Mouse (Mus musculus): ENCODE results near the gene Aida. TPM values are rescaled to one million over a fixed set of nuclear protein-coding genes. Genes with fewer than 3 reads are reported as not detected.

Aida gene
- 24.9 and 63.1 TPM in 2 replicates for polyA plus RNA-seq (2014; fragmentation: Nextera tagmentation; extraction: Ambion mirVana)

- Histone ChIP-seq H3K36me3 (ENCODE audit: control insufficient read depth, insufficient read depth, low read length) (peaks cover 18% of the 10 kb centered on the region), H3K4me1 (ENCODE audit: control insufficient read depth, insufficient read depth, low read length) (no peaks in the 10 kb centered on the region), H3K9me3 (ENCODE audit: control insufficient read depth, low read length) (no peaks in the 10 kb centered on the region), H3K27ac (ENCODE audit: low read depth, low read length) (no peak within 1 kb of the TSS; the same call in 1 of the 2 replicates), H3K27me3 (ENCODE audit: control insufficient read depth, insufficient read depth, low read length) (no peaks in the 10 kb centered on the region), H3K4me2 (replicated peaks; ENCODE audit: low read depth, low read length) (peak within 1 kb of the TSS; percentile 49), H3K9ac (ENCODE audit: low read depth, low read length) (peak within 1 kb of the TSS; percentile 57), H3K4me3 (ENCODE audit: low read length) (peak within 1 kb of the TSS; percentile 51)
- under 1% methylated on average over 26 of the region's 26 CpGs for WGBS
- no peak; the same call in 1 of the 2 replicates for ATAC-seq (ENCODE audit: low FRiP score, low TSS enrichment)
Measured at GRCm38 (mm10) chr1:183296465-183296864, at the start of gene Aida. Gene Aida (plus strand): TSS chr1:183296590.

DNA sequence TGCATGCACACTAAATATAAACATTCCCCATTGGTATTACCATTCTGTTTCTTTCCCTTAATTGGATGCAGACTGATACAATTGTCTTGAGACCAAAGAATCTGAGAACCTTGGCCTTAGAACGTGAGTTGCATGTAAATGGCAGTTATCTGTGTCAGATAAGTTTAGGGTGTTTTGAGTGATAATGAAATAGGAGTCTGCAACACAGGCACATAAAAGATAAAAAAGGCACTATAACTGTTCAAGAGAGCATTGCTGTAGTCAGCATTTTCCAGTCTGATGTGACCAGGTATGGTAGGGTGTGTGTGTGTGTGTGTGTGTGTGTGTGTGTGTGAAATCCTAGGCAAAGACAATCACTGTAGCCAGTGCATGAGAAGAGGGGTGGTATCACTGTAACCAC, 48.2 kb upstream of the Aida start:
- H3K27ac ChIP-seq (ENCODE audit: low read depth, low read length), result no peak overlapping the region
- H3K36me3 ChIP-seq (ENCODE audit: control insufficient read depth, insufficient read depth, low read length), result no peaks in the 10 kb centered on the region
- H3K9me3 ChIP-seq (ENCODE audit: control insufficient read depth, low read length), result no peaks in the 10 kb centered on the region; the same call in 1 of the 2 replicates
- no peaks in the 10 kb centered on the region for H3K27me3 ChIP-seq (ENCODE audit: control insufficient read depth, insufficient read depth, low read length)
- H3K4me2 ChIP-seq (replicated peaks; ENCODE audit: low read depth, low read length), result no peak overlapping the region
- H3K9ac ChIP-seq (ENCODE audit: low read depth, low read length), result no peak overlapping the region
- H3K4me3 ChIP-seq (ENCODE audit: low read length), result no peak overlapping the region
- 53% methylated on average over 1 of the region's 1 CpGs for WGBS
- no peaks in the 10 kb centered on the region for H3K4me1 ChIP-seq (ENCODE audit: control insufficient read depth, insufficient read depth, low read length)
- ATAC-seq (ENCODE audit: low FRiP score, low TSS enrichment), result no peak

DNA sequence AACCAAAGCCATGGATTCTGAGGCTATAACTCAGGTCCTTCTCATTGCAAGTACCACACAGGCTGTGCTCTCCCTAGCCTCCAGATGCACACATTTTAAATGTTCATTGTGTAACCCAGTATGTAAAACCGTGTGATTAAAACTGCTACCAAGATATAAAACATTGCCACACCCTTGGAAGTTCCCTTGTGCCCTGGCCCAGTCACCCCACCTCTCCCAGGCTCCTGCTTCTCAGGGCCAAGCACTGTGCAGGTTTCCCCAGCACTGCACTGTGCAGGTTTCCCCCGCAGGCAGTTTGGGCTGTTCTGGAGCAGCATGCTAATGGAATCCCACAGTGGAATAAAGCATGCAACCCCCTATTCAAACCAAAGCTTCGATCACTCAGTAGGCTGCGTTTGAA, 45.8 kb upstream of the Aida start:
- Histone ChIP-seq H3K27me3 (ENCODE audit: control insufficient read depth, insufficient read depth, low read length) (no peaks in the 10 kb centered on the region), H3K9me3 (ENCODE audit: control insufficient read depth, low read length) (no peaks in the 10 kb centered on the region), H3K4me1 (ENCODE audit: control insufficient read depth, insufficient read depth, low read length) (no peaks in the 10 kb centered on the region), H3K4me2 (replicated peaks; ENCODE audit: low read depth, low read length) (no peak overlapping the region), H3K4me3 (ENCODE audit: low read length) (no peak overlapping the region), H3K27ac (ENCODE audit: low read depth, low read length) (no peak overlapping the region), H3K9ac (ENCODE audit: low read depth, low read length) (no peak overlapping the region), H3K36me3 (ENCODE audit: control insufficient read depth, insufficient read depth, low read length) (no peaks in the 10 kb centered on the region)
- 84% methylated on average over 4 of the region's 4 CpGs for WGBS
- no peak for ATAC-seq (ENCODE audit: low FRiP score, low TSS enrichment)

DNA sequence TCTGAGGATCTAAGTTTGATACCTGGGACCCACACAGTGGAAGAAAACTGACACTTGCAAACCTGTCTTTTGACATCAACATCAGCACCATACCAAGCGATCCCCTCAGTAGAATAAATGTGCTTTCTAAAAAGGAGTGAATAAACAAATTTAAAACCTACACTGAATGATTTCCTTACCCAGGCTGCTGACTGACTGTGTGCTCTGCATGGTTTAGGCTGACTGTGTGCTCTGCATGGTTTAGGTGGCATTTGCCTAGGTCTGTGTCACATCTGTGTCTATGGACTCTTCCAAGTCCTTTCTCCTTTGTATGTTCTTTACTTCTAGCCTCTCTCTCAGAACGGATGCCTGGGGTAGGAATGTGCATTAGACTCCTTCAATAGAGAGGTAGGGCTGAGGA, 44.6 kb upstream of the Aida start:
- H3K9me3 ChIP-seq (ENCODE audit: control insufficient read depth, low read length), result no peaks in the 10 kb centered on the region
- H3K36me3 ChIP-seq (ENCODE audit: control insufficient read depth, insufficient read depth, low read length), result no peaks in the 10 kb centered on the region
- no peak overlapping the region for H3K4me2 ChIP-seq (replicated peaks; ENCODE audit: low read depth, low read length)
- H3K27me3 ChIP-seq (ENCODE audit: control insufficient read depth, insufficient read depth, low read length), result no peaks in the 10 kb centered on the region
- WGBS, result 77% methylated on average over 2 of the region's 2 CpGs
- H3K27ac ChIP-seq (ENCODE audit: low read depth, low read length), result no peak overlapping the region
- H3K4me3 ChIP-seq (ENCODE audit: low read length), result no peak overlapping the region
- no peak overlapping the region for H3K9ac ChIP-seq (ENCODE audit: low read depth, low read length)
- no peak for ATAC-seq (ENCODE audit: low FRiP score, low TSS enrichment)
- H3K4me1 ChIP-seq (ENCODE audit: control insufficient read depth, insufficient read depth, low read length), result no peaks in the 10 kb centered on the region

DNA sequence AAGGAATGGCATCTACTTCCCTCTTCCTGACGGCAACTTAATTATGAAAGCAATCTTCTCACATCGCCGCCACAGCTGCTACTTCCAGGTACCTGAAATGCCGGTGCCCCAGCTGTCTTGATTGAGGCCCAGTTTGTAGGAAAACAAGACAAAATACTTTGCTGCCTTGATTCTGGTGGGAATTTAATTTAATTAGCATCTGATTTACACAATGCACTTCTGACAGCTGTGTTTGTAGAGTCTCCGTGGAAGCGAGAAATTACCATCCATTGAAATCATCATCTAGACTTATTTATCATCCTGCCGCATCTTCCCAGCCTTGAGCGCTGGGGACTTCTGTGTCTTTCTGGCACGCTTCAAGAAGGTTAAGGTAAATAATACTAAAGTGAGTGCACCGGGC, 43.8 kb upstream of the Aida start:
- Histone ChIP-seq H3K9me3 (ENCODE audit: control insufficient read depth, low read length) (no peaks in the 10 kb centered on the region), H3K9ac (ENCODE audit: low read depth, low read length) (no peak overlapping the region), H3K4me3 (ENCODE audit: low read length) (no peak overlapping the region), H3K27ac (ENCODE audit: low read depth, low read length) (no peak overlapping the region), H3K4me2 (replicated peaks; ENCODE audit: low read depth, low read length) (no peak overlapping the region), H3K36me3 (ENCODE audit: control insufficient read depth, insufficient read depth, low read length) (no peaks in the 10 kb centered on the region), H3K4me1 (ENCODE audit: control insufficient read depth, insufficient read depth, low read length) (no peaks in the 10 kb centered on the region), H3K27me3 (ENCODE audit: control insufficient read depth, insufficient read depth, low read length) (no peaks in the 10 kb centered on the region)
- no peak for ATAC-seq (ENCODE audit: low FRiP score, low TSS enrichment)
- 62% methylated on average over 10 of the region's 10 CpGs for WGBS

GRCm38 (mm10) chr1:183264145-183265008, 32.0 kb upstream of the Aida start:
- H3K4me2 ChIP-seq (replicated peaks; ENCODE audit: low read depth, low read length), result no peak overlapping the region
- no peak overlapping the region for H3K4me3 ChIP-seq (ENCODE audit: low read length)
- H3K9ac ChIP-seq (ENCODE audit: low read depth, low read length), result no peak overlapping the region
- H3K36me3 ChIP-seq (ENCODE audit: control insufficient read depth, insufficient read depth, low read length), result no peaks in the 10 kb centered on the region
- no peak for ATAC-seq (ENCODE audit: low FRiP score, low TSS enrichment)
- H3K27ac ChIP-seq (ENCODE audit: low read depth, low read length), result no peak overlapping the region
- no peaks in the 10 kb centered on the region for H3K27me3 ChIP-seq (ENCODE audit: control insufficient read depth, insufficient read depth, low read length)
- 80% methylated on average over 13 of the region's 13 CpGs for WGBS
- H3K9me3 ChIP-seq (ENCODE audit: control insufficient read depth, low read length), result no peaks in the 10 kb centered on the region
- H3K4me1 ChIP-seq (ENCODE audit: control insufficient read depth, insufficient read depth, low read length), result no peaks in the 10 kb centered on the region

DNA sequence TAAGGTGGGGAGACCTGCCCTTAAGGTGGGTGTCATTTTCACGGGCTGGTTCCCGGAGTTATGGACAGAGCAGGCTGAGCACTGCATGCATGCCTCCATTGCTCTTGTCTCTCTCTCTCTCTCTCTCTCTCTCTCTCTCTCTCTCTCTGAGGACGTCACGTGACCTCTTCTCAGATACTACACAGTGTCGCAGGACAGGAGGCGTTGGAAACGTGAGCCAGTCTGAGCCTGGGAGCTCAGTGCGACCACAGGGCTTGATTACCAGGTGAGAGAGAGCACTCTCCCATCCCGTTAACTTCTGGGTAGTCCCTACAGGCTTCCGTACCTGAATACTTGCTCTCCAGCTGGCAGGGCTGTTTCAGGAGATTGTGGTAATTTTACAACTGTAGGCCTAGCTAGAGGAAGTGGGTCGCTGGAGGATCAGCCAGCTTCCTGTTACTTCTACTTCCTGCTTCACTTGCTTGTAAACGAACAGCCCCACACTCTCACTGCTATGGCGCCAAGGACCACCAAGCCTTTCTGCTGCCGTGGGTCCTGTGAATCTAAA, 30.4 kb upstream of the Aida start:
- no peaks in the 10 kb centered on the region for H3K9me3 ChIP-seq (ENCODE audit: control insufficient read depth, low read length)
- H3K27me3 ChIP-seq (ENCODE audit: control insufficient read depth, insufficient read depth, low read length), result no peaks in the 10 kb centered on the region
- H3K36me3 ChIP-seq (ENCODE audit: control insufficient read depth, insufficient read depth, low read length), result no peaks in the 10 kb centered on the region
- H3K27ac ChIP-seq (ENCODE audit: low read depth, low read length), result no peak overlapping the region
- H3K4me3 ChIP-seq (ENCODE audit: low read length), result no peak overlapping the region
- no peaks in the 10 kb centered on the region for H3K4me1 ChIP-seq (ENCODE audit: control insufficient read depth, insufficient read depth, low read length)
- H3K9ac ChIP-seq (ENCODE audit: low read depth, low read length), result no peak overlapping the region
- ATAC-seq (ENCODE audit: low FRiP score, low TSS enrichment), result no peak
- H3K4me2 ChIP-seq (replicated peaks; ENCODE audit: low read depth, low read length), result no peak overlapping the region
- WGBS, result 63% methylated on average over 14 of the region's 14 CpGs

DNA sequence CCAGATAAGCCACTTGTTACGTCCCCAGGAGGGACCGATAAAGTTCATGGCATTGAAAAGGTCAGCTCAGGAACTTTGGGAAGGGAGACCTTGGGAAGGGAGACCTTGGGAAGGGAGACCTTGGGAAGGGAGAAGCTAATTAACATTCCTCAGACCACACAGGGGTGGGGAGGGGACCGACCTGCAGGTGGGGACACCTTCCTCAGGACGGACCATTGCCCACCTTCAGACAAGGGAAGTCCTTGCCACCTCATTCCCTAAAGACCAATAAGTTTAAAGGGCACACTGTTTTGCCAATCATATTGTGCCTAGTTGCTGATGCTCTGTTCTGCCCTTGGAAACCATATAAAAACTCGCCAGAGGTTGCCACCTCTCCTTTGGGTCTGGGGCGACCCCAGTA, 28.7 kb upstream of the Aida start:
- Histone ChIP-seq H3K27ac (ENCODE audit: low read depth, low read length) (no peak overlapping the region), H3K4me2 (replicated peaks; ENCODE audit: low read depth, low read length) (no peak overlapping the region), H3K4me1 (ENCODE audit: control insufficient read depth, insufficient read depth, low read length) (no peaks in the 10 kb centered on the region), H3K4me3 (ENCODE audit: low read length) (no peak overlapping the region), H3K9ac (ENCODE audit: low read depth, low read length) (no peak overlapping the region), H3K9me3 (ENCODE audit: control insufficient read depth, low read length) (no peaks in the 10 kb centered on the region), H3K27me3 (ENCODE audit: control insufficient read depth, insufficient read depth, low read length) (no peaks in the 10 kb centered on the region), H3K36me3 (ENCODE audit: control insufficient read depth, insufficient read depth, low read length) (no peaks in the 10 kb centered on the region)
- 68% methylated on average over 6 of the region's 6 CpGs for WGBS
- ATAC-seq (ENCODE audit: low FRiP score, low TSS enrichment), result no peak

Measured in kidney, embryonic 14.5 days (tissue).